Mouse (Mus musculus): Measurements from ENCODE around the gene Cul3.

GRCm38 (mm10) chr1:80244123-80244522 lies 96.2 kb downstream of the Cul3 start:
- no peak for TF ChIP-seq GATA1 (IDR thresholded peaks at IDR 0.05; ENCODE audit: low read length)
- no peak for TF ChIP-seq TAL1 (IDR thresholded peaks at IDR 0.05; ENCODE audit: low read length)
